Mouse (Mus musculus): ENCODE results near the gene Slc38a10. TPM values are rescaled to one million over a fixed set of nuclear protein-coding genes. Genes with fewer than 3 reads are reported as not detected.

Slc38a10 gene
- 110 and 115 TPM in 2 replicates for polyA plus RNA-seq (2015; fragmentation: Nextera tagmentation; extraction: Ambion mirVana)

GRCm38 (mm10) chr11:120151113-120151494 lies at the start of gene Slc38a10:
Slc38a10 (minus strand) TSS chr11:120151346.
- H3K4me3 ChIP-seq, result peak within 1 kb of the TSS; percentile 90
- peak within 1 kb of the TSS; percentile 74 for H3K4me2 ChIP-seq
- H3K4me1 ChIP-seq (replicated peaks), result peaks cover 26% of the 10 kb centered on the region
- under 1% methylated on average over 28 of the region's 28 CpGs for WGBS
- H3K27ac ChIP-seq, result peak within 1 kb of the TSS; percentile 88
- peak within 1 kb of the TSS; percentile 90 for H3K9ac ChIP-seq
- no peaks in the 10 kb centered on the region for H3K9me3 ChIP-seq
- peak; percentile 97 for ATAC-seq (ENCODE audit: low FRiP score)
- H3K27me3 ChIP-seq, result no peaks in the 10 kb centered on the region
- H3K36me3 ChIP-seq, result 0 out of 2 replicates have a peak, but pooled peaks cover 11% of the 10 kb centered on the region

GRCm38 (mm10) chr11:120200621-120201020 lies 49.5 kb upstream of the Slc38a10 start:
- 72% methylated on average over 6 of the region's 6 CpGs for WGBS

GRCm38 (mm10) chr11:120199766-120200165 lies 48.6 kb upstream of the Slc38a10 start:
- Histone ChIP-seq H3K27me3 (no peaks in the 10 kb centered on the region), H3K4me1 (replicated peaks) (no peaks in the 10 kb centered on the region), H3K9me3 (no peaks in the 10 kb centered on the region), H3K4me2 (no peak overlapping the region), H3K36me3 (no peaks in the 10 kb centered on the region), H3K9ac (no peak overlapping the region), H3K4me3 (no peak overlapping the region), H3K27ac (no peak overlapping the region)
- ATAC-seq (ENCODE audit: low FRiP score), result no peak
- WGBS, result 69% methylated on average over 7 of the region's 7 CpGs

More at GRCm38 (mm10) chr11:120200621-120201020, 49.5 kb upstream of the Slc38a10 start:
- no peak for ATAC-seq (ENCODE audit: low FRiP score)
- H3K4me2 ChIP-seq, result no peak overlapping the region
- H3K4me3 ChIP-seq, result no peak overlapping the region
- no peaks in the 10 kb centered on the region for H3K4me1 ChIP-seq (replicated peaks)
- no peak overlapping the region for H3K9ac ChIP-seq
- H3K9me3 ChIP-seq, result no peaks in the 10 kb centered on the region
- no peaks in the 10 kb centered on the region for H3K36me3 ChIP-seq
- H3K27me3 ChIP-seq, result no peaks in the 10 kb centered on the region
- no peak overlapping the region for H3K27ac ChIP-seq

GRCm38 (mm10) chr11:120198831-120199230 lies 47.7 kb upstream of the Slc38a10 start:
- Histone ChIP-seq H3K9ac (no peak overlapping the region), H3K4me1 (replicated peaks) (no peaks in the 10 kb centered on the region), H3K4me2 (no peak overlapping the region), H3K9me3 (no peaks in the 10 kb centered on the region), H3K27me3 (no peaks in the 10 kb centered on the region), H3K27ac (no peak overlapping the region), H3K36me3 (no peaks in the 10 kb centered on the region), H3K4me3 (no peak overlapping the region)
- 30% methylated on average over 13 of the region's 13 CpGs for WGBS
- no peak for ATAC-seq (ENCODE audit: low FRiP score)

GRCm38 (mm10) chr11:120190526-120191412 lies 39.6 kb upstream of the Slc38a10 start:
- peak; percentile 15; the same call in 1 of the 2 replicates for ATAC-seq (ENCODE audit: low FRiP score)
- peak overlapping the region; percentile 98 for H3K4me2 ChIP-seq
- H3K27ac ChIP-seq, result peak overlapping the region; percentile 99
- H3K4me3 ChIP-seq, result peak overlapping the region; percentile 89
- H3K9me3 ChIP-seq, result no peaks in the 10 kb centered on the region
- no peaks in the 10 kb centered on the region for H3K27me3 ChIP-seq
- H3K9ac ChIP-seq, result peak overlapping the region; percentile 72
- H3K36me3 ChIP-seq, result no peaks in the 10 kb centered on the region
- H3K4me1 ChIP-seq (replicated peaks), result peaks cover 28% of the 10 kb centered on the region
- WGBS, result 34% methylated on average over 14 of the region's 14 CpGs

- Histone ChIP-seq H3K27ac (peak overlapping the region; percentile 99), H3K4me2 (peak overlapping the region; percentile 98), H3K36me3 (no peaks in the 10 kb centered on the region), H3K4me1 (replicated peaks) (peaks cover 39% of the 10 kb centered on the region), H3K9me3 (no peaks in the 10 kb centered on the region), H3K27me3 (no peaks in the 10 kb centered on the region), H3K9ac (peak overlapping the region; percentile 99), H3K4me3 (peak overlapping the region; percentile 89)
- peak; percentile 94 for ATAC-seq (ENCODE audit: low FRiP score)
- under 1% methylated on average over 62 of the region's 68 CpGs for WGBS
Measured at GRCm38 (mm10) chr11:120189459-120190312, 38.5 kb upstream of the Slc38a10 start.

- Histone ChIP-seq H3K36me3 (no peaks in the 10 kb centered on the region), H3K9me3 (no peaks in the 10 kb centered on the region), H3K4me1 (replicated peaks) (peaks cover 48% of the 10 kb centered on the region), H3K27ac (peak overlapping the region; percentile 99), H3K9ac (peak overlapping the region; percentile 99), H3K4me3 (peak overlapping the region; percentile 89), H3K4me2 (peak overlapping the region; percentile 98), H3K27me3 (no peaks in the 10 kb centered on the region)
- under 1% methylated on average over 41 of the region's 41 CpGs for WGBS
- ATAC-seq (ENCODE audit: low FRiP score), result no peak
Measured at GRCm38 (mm10) chr11:120188481-120189441, 37.6 kb upstream of the Slc38a10 start.

GRCm38 (mm10) chr11:120188102-120188480 lies 36.9 kb upstream of the Slc38a10 start:
- Histone ChIP-seq H3K4me2 (peak overlapping the region; percentile 98), H3K27me3 (no peaks in the 10 kb centered on the region), H3K9me3 (no peaks in the 10 kb centered on the region), H3K4me3 (peak overlapping the region; percentile 89), H3K4me1 (replicated peaks) (peaks cover 55% of the 10 kb centered on the region), H3K9ac (peak overlapping the region; percentile 99), H3K27ac (peak overlapping the region; percentile 99), H3K36me3 (no peaks in the 10 kb centered on the region)
- ATAC-seq (ENCODE audit: low FRiP score), result no peak
- 0% methylated on average over 24 of the region's 24 CpGs for WGBS

- H3K9me3 ChIP-seq, result no peaks in the 10 kb centered on the region
- no peak for ATAC-seq (ENCODE audit: low FRiP score)
- H3K27ac ChIP-seq, result peak overlapping the region; percentile 99
- no peaks in the 10 kb centered on the region for H3K27me3 ChIP-seq
- H3K4me3 ChIP-seq, result peak overlapping the region; percentile 89
- H3K36me3 ChIP-seq, result no peaks in the 10 kb centered on the region
- peaks cover 60% of the 10 kb centered on the region for H3K4me1 ChIP-seq (replicated peaks)
- WGBS, result under 1% methylated on average over 43 of the region's 43 CpGs
- H3K4me2 ChIP-seq, result peak overlapping the region; percentile 98
- peak overlapping the region; percentile 99 for H3K9ac ChIP-seq
Measured at GRCm38 (mm10) chr11:120187236-120188101, 36.3 kb upstream of the Slc38a10 start.

GRCm38 (mm10) chr11:120186821-120187235 lies 35.7 kb upstream of the Slc38a10 start:
- Histone ChIP-seq H3K27me3 (no peaks in the 10 kb centered on the region), H3K4me3 (peak overlapping the region; percentile 89), H3K9ac (peak overlapping the region; percentile 99), H3K9me3 (no peaks in the 10 kb centered on the region), H3K27ac (peak overlapping the region; percentile 99), H3K4me2 (peak overlapping the region; percentile 98), H3K36me3 (no peaks in the 10 kb centered on the region), H3K4me1 (replicated peaks) (peaks cover 67% of the 10 kb centered on the region)
- ATAC-seq (ENCODE audit: low FRiP score), result no peak
- under 1% methylated on average over 20 of the region's 20 CpGs for WGBS
